Mouse (Mus musculus): ENCODE results near the gene Aanat.

DNA sequence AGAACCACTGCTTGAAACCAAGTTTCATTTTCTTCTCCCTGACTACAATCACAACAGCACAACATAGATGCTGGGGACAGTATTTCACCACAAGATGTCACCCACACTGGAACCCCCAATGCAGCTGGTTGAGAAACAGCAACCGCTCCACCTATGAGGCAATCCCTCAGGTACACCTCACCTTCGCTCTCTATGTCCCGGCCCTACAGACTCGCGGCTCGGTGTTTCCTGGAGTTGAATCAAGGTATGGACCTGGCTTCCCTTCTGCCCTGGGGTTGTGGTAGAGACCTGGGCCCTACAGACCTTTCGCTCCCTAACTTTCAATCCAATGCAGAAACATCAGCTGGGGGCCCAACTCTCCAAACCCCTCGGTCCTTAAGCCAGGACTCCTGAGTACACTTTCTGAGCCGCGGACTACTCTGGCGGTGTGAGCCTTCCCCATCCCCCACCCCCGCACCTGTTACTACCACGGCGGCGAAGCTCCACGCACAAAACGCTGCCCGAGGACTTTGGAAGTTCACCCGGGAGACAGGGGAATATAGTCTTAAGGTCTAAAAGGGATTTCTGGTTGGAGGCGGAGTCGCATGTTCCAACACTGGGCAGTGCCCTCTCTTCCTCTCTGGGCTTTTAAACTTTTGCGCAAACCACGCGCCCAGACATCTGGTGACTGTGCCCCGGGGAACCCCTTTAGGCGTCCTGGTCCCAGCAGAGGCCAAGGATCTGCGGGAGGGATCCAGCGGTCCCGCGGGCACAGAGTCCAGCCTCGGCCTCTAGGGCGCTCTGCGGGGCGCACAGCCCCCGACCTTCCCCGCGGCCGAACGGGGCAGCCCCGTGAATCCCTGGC is 37.3 kb downstream of the Aanat start:
- TF ChIP-seq CTCF (IDR thresholded peaks at IDR 0.05; ENCODE audit: low read depth) (peak; percentile 25), EP300 (optimal IDR thresholded peaks at IDR 0.05) (no peak)

All from stomach, postnatal 0 days (tissue).